Mouse (Mus musculus): Measurements from ENCODE around the gene Gm13285. TPM values are rescaled to one million over a fixed set of nuclear protein-coding genes. Genes with fewer than 3 reads are reported as not detected.
"Not testable (repeated sequence)": the region's sequence is repeated elsewhere in the genome, so short reads cannot be mapped to it uniquely, and the experiment has no call there.

The Gm13285 gene
- polyA plus RNA-seq (2011; ENCODE audit: insufficient read depth, insufficient read length, low replicate concordance, missing spikeins): not detected in 2 replicates

DNA sequence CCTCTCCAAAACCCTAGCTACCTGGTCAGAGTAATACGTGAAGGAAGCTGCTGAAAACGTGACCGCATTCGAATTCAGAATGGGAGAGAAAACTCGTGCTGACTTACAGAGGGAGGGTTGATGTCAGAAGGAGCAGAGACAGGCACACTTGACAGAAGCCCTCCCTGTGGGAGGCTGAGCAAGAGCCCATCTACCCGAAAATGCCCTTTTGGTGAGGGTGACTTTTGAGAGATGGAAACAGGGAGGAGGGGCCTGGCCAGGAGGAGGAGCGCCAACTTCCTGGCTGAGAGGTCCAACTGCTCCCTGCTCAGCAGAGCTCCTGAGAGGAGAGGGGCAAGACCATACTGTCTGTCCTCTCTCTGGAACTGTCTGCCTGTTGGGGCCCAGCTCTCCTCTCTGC is at the start of gene Gm13285:
Gene Gm13285 (plus strand): TSS at position 301 of the 400 bp plus-strand sequence.
- not testable (repeated sequence) for H3K4me1 ChIP-seq (ENCODE audit: control insufficient read depth, insufficient read depth, low read length); H3K27ac ChIP-seq (ENCODE audit: control insufficient read depth, insufficient read depth, low read depth, low read length, poor library complexity); H3K4me3 ChIP-seq (replicated peaks; ENCODE audit: control insufficient read depth, low read depth, low read length)
- WGBS: 2% methylated on average over 6 of the region's 7 CpGs

GRCm38 (mm10) chr4:88749926-88750325 is 49.5 kb upstream of the Gm13285 start:
- Histone ChIP-seq H3K4me1 (ENCODE audit: control insufficient read depth, insufficient read depth, low read length) (peaks cover 2% of the 10 kb centered on the region), H3K27ac (ENCODE audit: control insufficient read depth, insufficient read depth, low read depth, low read length, poor library complexity) (no peak overlapping the region), H3K4me3 (replicated peaks; ENCODE audit: control insufficient read depth, low read depth, low read length) (no peak overlapping the region)
- TF ChIP-seq CTCF (IDR thresholded peaks at IDR 0.05; ENCODE audit: control insufficient read depth, insufficient read depth, low read length): no peak
- TF ChIP-seq POLR2A (IDR thresholded peaks at IDR 0.05; ENCODE audit: borderline replicate concordance, control insufficient read depth, low read depth, low read length): no peak
- WGBS: 86% methylated on average over 6 of the region's 6 CpGs

DNA sequence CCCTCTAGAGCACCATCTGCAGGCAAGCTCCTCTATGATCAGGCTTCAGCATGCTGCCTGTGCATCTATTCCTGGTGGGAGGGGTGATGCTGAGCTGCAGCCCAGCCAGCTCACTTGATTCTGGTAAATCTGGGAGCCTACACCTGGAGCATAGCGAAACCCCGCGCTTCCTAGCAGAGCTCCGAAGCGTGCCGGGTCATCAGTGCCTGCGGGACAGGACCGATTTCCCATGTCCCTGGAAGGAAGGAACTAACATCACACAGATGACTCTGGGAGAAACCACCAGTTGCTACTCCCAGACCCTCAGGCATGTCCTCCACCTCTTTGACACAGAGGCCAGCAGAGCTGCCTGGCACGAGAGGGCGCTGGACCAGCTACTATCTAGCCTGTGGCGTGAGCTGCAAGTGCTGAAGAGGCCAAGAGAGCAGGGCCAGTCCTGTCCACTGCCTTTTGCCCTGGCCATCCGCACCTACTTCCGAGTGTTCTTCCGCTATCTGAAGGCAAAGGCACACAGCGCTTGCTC is 44.6 kb upstream of the Gm13285 start, which contains the start of gene Gm13271:
Gene Gm13271 (plus strand): TSS at position 51 of the 523 bp plus-strand sequence.
- H3K4me1 ChIP-seq (ENCODE audit: control insufficient read depth, insufficient read depth, low read length); H3K4me3 ChIP-seq (replicated peaks; ENCODE audit: control insufficient read depth, low read depth, low read length); H3K27ac ChIP-seq (ENCODE audit: control insufficient read depth, insufficient read depth, low read depth, low read length, poor library complexity): not testable (repeated sequence)
- WGBS: 92% methylated on average over 15 of the region's 15 CpGs

DNA sequence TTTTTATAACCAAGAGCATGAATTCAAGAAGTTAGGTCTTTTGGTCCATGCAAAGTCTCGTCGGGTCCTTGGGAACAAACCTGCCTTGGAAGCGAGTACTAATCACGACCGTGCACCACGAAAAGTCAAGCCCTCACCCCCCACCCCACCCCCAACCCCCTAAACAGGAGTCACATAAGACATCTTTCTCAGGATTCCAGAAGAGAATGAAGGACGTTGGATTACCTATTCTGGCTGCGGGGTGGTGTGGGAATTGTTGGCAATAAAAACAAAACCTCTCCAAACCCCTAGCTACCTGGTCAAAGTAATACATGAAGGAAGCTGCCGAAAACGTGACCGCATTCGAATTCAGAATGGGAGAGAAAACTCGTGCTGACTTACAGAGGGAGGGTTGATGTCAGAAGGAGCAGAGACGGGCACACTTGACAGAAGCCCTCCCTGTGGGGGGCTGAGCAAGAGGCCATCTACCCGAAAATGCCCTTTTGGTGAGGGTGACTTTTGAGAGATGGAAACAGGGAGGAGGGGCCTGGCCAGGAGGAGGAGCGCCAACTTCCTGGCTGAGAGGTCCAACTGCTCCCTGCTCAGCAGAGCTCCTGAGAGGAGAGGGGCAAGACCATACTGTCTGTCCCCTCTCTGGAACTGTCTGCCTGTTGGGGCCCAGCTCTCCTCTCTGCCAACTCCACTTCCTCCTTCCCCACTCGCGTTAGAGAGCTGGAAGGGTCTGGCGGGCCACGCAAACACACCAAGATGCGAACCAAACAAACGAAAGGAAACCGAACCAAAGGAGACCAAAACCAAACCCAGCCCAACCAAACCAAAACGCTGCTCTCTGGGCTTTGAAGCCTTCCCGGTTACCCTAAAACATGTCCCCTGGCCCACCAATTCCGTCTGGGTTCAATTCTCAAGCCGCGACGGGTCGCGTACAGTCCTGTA is 42.6 kb upstream of the Gm13285 start:
- Histone ChIP-seq H3K27ac (ENCODE audit: control insufficient read depth, insufficient read depth, low read depth, low read length, poor library complexity) (peak overlapping the region; percentile 92), H3K4me3 (replicated peaks; ENCODE audit: control insufficient read depth, low read depth, low read length) (peak overlapping the region; percentile 62)
- H3K4me1 ChIP-seq (ENCODE audit: control insufficient read depth, insufficient read depth, low read length): not testable (repeated sequence)
- 4% methylated on average over 28 of the region's 31 CpGs for WGBS

DNA sequence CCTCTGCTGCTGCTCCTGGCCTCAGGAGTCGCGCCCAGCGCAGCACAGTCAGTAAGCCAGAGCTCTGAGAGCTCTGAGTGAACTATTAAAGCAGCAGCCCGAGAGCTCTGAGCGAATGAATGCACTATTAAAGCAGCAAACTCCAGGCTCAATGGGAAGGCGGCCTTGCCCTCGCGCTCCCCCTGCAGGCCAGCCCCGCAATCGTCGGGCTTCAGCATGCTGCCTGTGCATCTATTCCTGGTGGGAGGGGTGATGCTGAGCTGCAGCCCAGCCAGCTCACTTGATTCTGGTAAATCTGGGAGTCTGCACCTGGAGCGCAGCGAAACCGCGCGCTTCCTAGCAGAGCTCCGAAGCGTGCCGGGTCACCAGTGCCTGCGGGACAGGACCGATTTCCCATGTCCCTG is 41.8 kb upstream of the Gm13285 start:
- Histone ChIP-seq H3K27ac (ENCODE audit: control insufficient read depth, insufficient read depth, low read depth, low read length, poor library complexity) (peak overlapping the region; percentile 92), H3K4me3 (replicated peaks; ENCODE audit: control insufficient read depth, low read depth, low read length) (peak overlapping the region; percentile 62)
- peak; percentile 70 for TF ChIP-seq CTCF (IDR thresholded peaks at IDR 0.05; ENCODE audit: control insufficient read depth, insufficient read depth, low read length)
- 1% methylated on average over 21 of the region's 21 CpGs for WGBS
- H3K4me1 ChIP-seq (ENCODE audit: control insufficient read depth, insufficient read depth, low read length): not testable (repeated sequence)

- H3K4me3 ChIP-seq (replicated peaks; ENCODE audit: control insufficient read depth, low read depth, low read length); H3K27ac ChIP-seq (ENCODE audit: control insufficient read depth, insufficient read depth, low read depth, low read length, poor library complexity); H3K4me1 ChIP-seq (ENCODE audit: control insufficient read depth, insufficient read depth, low read length): not testable (repeated sequence)
- 90% methylated on average over 9 of the region's 9 CpGs for WGBS
These were observed 40.7 kb upstream of the Gm13285 start for GRCm38 (mm10) chr4:88758751-88759150.

DNA sequence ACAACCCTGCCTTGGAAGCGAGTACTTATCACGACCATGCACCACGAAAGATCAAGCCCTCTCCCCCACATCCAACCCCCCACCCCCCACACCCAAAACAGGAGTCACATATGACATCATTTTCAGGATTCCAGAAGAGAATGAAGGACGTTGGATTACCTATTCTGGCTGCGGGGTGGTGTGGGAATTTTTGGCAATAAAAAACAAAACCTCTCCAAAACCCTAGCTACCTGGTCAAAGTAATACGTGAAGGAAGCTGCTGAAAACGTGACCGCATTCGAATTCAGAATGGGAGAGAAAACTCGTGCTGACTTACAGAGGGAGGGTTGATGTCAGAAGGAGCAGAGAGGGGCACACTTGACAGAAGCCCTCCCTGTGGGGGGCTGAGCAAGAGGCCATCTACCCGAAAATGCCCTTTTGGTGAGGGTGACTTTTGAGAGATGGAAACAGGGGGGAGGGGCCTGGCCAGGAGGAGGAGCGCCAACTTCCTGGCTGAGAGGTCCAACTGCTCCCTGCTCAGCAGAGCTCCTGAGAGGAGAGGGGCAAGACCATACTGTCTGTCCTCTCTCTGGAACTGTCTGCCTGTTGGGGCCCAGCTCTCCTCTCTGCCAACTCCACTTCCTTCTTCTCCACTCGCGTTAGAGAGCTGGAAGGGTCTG is 39.7 kb upstream of the Gm13285 start, which contains the start of gene Gm13283:
Gene Gm13283 (plus strand): TSS at position 510 of the 659 bp plus-strand sequence.
- H3K27ac ChIP-seq (ENCODE audit: control insufficient read depth, insufficient read depth, low read depth, low read length, poor library complexity): peak within 1 kb of the TSS; percentile 74; the same call in 1 of the 2 replicates
- H3K4me3 ChIP-seq (replicated peaks; ENCODE audit: control insufficient read depth, low read depth, low read length): not testable (repeated sequence)
- WGBS: 14% methylated on average over 11 of the region's 14 CpGs

DNA sequence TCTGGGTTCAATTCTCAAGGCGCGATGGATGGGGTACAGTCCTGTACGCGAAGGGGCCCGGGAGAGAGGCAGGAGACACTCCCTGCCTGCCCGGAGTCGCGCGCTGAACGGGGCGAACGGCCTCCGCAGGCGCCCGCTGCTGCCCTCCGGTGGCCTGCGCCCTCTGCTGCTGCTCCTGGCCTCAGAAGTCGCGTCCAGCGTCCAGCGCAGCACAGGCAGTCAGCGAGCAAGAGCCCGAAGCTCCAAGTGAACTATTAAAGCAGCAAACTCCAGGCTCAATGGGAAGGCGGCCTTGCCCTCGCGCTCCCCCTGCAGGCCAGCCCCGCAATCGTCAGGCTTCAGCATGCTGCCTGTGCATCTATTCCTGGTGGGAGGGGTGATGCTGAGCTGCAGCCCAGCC is 39.0 kb upstream of the Gm13285 start:
- under 1% methylated on average over 28 of the region's 28 CpGs for WGBS
- H3K4me3 ChIP-seq (replicated peaks; ENCODE audit: control insufficient read depth, low read depth, low read length); H3K4me1 ChIP-seq (ENCODE audit: control insufficient read depth, insufficient read depth, low read length): not testable (repeated sequence)
- H3K27ac ChIP-seq (ENCODE audit: control insufficient read depth, insufficient read depth, low read depth, low read length, poor library complexity): peak overlapping the region; percentile 74; the same call in 1 of the 2 replicates
- peak; percentile 43; the same call in 1 of the 2 replicates for TF ChIP-seq POLR2A (IDR thresholded peaks at IDR 0.05; ENCODE audit: borderline replicate concordance, control insufficient read depth, low read depth, low read length)

More for the DNA sequence above, 39.7 kb upstream of the Gm13285 start, which contains the start of gene Gm13283:
- H3K4me1 ChIP-seq (ENCODE audit: control insufficient read depth, insufficient read depth, low read length): not testable (repeated sequence)

DNA sequence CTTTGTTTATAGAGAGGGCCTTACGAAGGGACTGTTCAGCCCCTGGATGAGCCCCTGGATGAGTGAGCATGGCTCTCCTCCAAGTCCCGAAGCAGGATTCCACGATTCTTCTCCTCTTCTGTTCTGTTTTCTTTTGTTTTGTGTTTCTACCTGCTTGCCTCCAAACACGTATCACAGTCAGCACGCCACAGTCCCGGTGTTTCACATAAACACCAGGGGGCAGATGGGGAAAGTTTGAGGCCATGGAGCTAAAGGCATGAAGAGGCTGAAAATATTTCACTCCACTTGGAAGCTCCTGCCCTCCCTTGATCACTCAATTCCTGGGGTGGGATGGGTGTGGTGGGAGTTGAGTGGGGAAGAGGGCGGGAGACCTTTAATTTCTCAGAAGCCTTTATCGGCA is 37.7 kb upstream of the Gm13285 start:
- not testable (repeated sequence) for H3K4me3 ChIP-seq (replicated peaks; ENCODE audit: control insufficient read depth, low read depth, low read length); H3K4me1 ChIP-seq (ENCODE audit: control insufficient read depth, insufficient read depth, low read length); H3K27ac ChIP-seq (ENCODE audit: control insufficient read depth, insufficient read depth, low read depth, low read length, poor library complexity)
- WGBS: 71% methylated on average over 6 of the region's 8 CpGs

- 49% methylated on average over 9 of the region's 9 CpGs for WGBS
These were observed 37.1 kb upstream of the Gm13285 start for GRCm38 (mm10) chr4:88762341-88762740.

More at GRCm38 (mm10) chr4:88762341-88762740, 37.1 kb upstream of the Gm13285 start:
- H3K4me1 ChIP-seq (ENCODE audit: control insufficient read depth, insufficient read depth, low read length); H3K4me3 ChIP-seq (replicated peaks; ENCODE audit: control insufficient read depth, low read depth, low read length); H3K27ac ChIP-seq (ENCODE audit: control insufficient read depth, insufficient read depth, low read depth, low read length, poor library complexity): not testable (repeated sequence)
